Mouse (Mus musculus) intestine, embryonic 15.5 days (tissue): Measurements from ENCODE around the gene Prl3d3. TPM values are rescaled to one million over a fixed set of nuclear protein-coding genes. Genes with fewer than 3 reads are reported as not detected.
"Not testable (repeated sequence)": the region's sequence is repeated elsewhere in the genome, so short reads cannot be mapped to it uniquely, and the experiment has no call there.

Experiments used
- ATAC-seq: fragments of 200-750 bp; cut with Nextera tagmentation; 2 replicates; pipeline ENCODE4 v1.8.0; 2017; ENCODE audit warnings: moderate TSS enrichment, moderate library complexity
- H3K27ac ChIP-seq: fragments of 300-500 bp; sonication (generic); 2 replicates; pipeline ENCODE4 v1.5.1; 2015; ENCODE audit warnings: mild to moderate bottlenecking, inconsistent platforms
- H3K27me3 ChIP-seq: fragments of 300-500 bp; sonication (generic); replicated peaks from 2 replicates; pipeline ENCODE4 v1.6.1; 2015; ENCODE audit warnings: inconsistent platforms
- H3K36me3 ChIP-seq: fragments of 300-500 bp; sonication (generic); 2 replicates; pipeline ENCODE4 v1.6.1; 2015; ENCODE audit warnings: inconsistent platforms
- H3K4me1 ChIP-seq: fragments of 300-500 bp; sonication (generic); replicated peaks from 2 replicates; pipeline ENCODE4 v1.6.1; 2015; ENCODE audit warnings: inconsistent platforms
- H3K4me2 ChIP-seq: fragments of 300-500 bp; sonication (generic); replicated peaks from 2 replicates; pipeline ENCODE4 v1.6.1; 2015; ENCODE audit warnings: mild to moderate bottlenecking, inconsistent platforms
- H3K4me3 ChIP-seq: fragments of 300-500 bp; sonication (generic); replicated peaks from 2 replicates; pipeline ENCODE4 v1.5.1; 2015; ENCODE audit warnings: inconsistent platforms
- H3K9ac ChIP-seq: fragments of 300-500 bp; sonication (generic); 2 replicates; pipeline ENCODE4 v1.6.1; 2015; ENCODE audit warnings: inconsistent platforms
- H3K9me3 ChIP-seq: fragments of 300-500 bp; sonication (generic); 2 replicates; pipeline ENCODE4 v1.6.1; 2016; ENCODE audit warnings: inconsistent platforms
- WGBS: fragments of 180-500 bp; shearing (Covaris S2); methylation state at CpG from one replicate; pipeline ENCODE4 v1.1.7; 2015; 5-methylcytosine and 5-hydroxymethylcytosine counted together
- polyA plus RNA-seq: library from polyadenylated mRNA; unstranded; fragments of >200 nt; fragmentation: Nextera tagmentation; extraction: Ambion mirVana; gene quantifications from 2 replicates; pipeline ENCODE4 v1.2.1, GENCODE M21; 2015

Prl3d3 gene
- polyA plus RNA-seq, result not detected in 2 replicates

GRCm38 (mm10) chr13:27156490-27156889 lies at the start of gene Prl3d3:
TSS of gene Prl3d3 (plus strand) at chr13:27156790.
- H3K27me3 ChIP-seq, H3K4me2 ChIP-seq, H3K9ac ChIP-seq, ATAC-seq, H3K4me1 ChIP-seq, H3K27ac ChIP-seq, H3K4me3 ChIP-seq, H3K9me3 ChIP-seq, H3K36me3 ChIP-seq: not testable (repeated sequence)
- WGBS, result 97% methylated on average over 3 of the region's 3 CpGs

GRCm38 (mm10) chr13:27121398-27121797 lies 35.2 kb upstream of the Prl3d3 start, which contains the start of gene Prl3d2:
TSS of gene Prl3d2 (plus strand) at chr13:27121698.
- 88% methylated on average over 4 of the region's 4 CpGs for WGBS
- ATAC-seq, H3K36me3 ChIP-seq: not testable (repeated sequence)

GRCm38 (mm10) chr13:27148264-27148663 lies 8.3 kb upstream of the Prl3d3 start:
- H3K27ac ChIP-seq, result no peak overlapping the region
- WGBS, result 71% methylated on average over 1 of the region's 1 CpGs
- H3K36me3 ChIP-seq, result no peaks in the 10 kb centered on the region
- no peaks in the 10 kb centered on the region for H3K4me1 ChIP-seq
- H3K27me3 ChIP-seq, result no peaks in the 10 kb centered on the region
- no peaks in the 10 kb centered on the region for H3K9me3 ChIP-seq
- no peak overlapping the region for H3K4me2 ChIP-seq
- ATAC-seq, result no peak
- H3K9ac ChIP-seq, result no peak overlapping the region
- H3K4me3 ChIP-seq, result no peak overlapping the region

More at GRCm38 (mm10) chr13:27121398-27121797, 35.2 kb upstream of the Prl3d3 start, which contains the start of gene Prl3d2:
- not testable (repeated sequence) for H3K27me3 ChIP-seq, H3K4me3 ChIP-seq, H3K9me3 ChIP-seq, H3K9ac ChIP-seq, H3K27ac ChIP-seq, H3K4me2 ChIP-seq, H3K4me1 ChIP-seq

GRCm38 (mm10) chr13:27196359-27196758 lies 39.8 kb downstream of the Prl3d3 start, which contains the start of gene Prl3c1:
TSS of gene Prl3c1 (plus strand) at chr13:27196659.
- H3K27ac ChIP-seq, result no peak within 1 kb of the TSS
- H3K4me1 ChIP-seq, result no peaks in the 10 kb centered on the region
- no peak within 1 kb of the TSS for H3K9ac ChIP-seq
- H3K9me3 ChIP-seq, result no peaks in the 10 kb centered on the region
- H3K4me2 ChIP-seq, result no peak within 1 kb of the TSS
- no peaks in the 10 kb centered on the region for H3K36me3 ChIP-seq
- WGBS, result 79% methylated on average over 1 of the region's 1 CpGs
- no peaks in the 10 kb centered on the region for H3K27me3 ChIP-seq
- ATAC-seq, result no peak
- H3K4me3 ChIP-seq, result no peak within 1 kb of the TSS

Other genes starting within 250 kb of the Prl3d3 start
- gene Prl, start 99.2 kb upstream of the Prl3d3 start, polyA plus RNA-seq, result not detected in 2 replicates
- gene Prl3d1, start 62.6 kb upstream of the Prl3d3 start, polyA plus RNA-seq, result not detected in 2 replicates
- gene Prl3d2, start 35.1 kb upstream of the Prl3d3 start, polyA plus RNA-seq, result not detected in 2 replicates
- not detected in 2 replicates for gene Prl3c1, start 39.9 kb downstream of the Prl3d3 start, polyA plus RNA-seq
- not detected in 2 replicates for gene Prl3b1, start 85.1 kb downstream of the Prl3d3 start, polyA plus RNA-seq
- gene Prl3a1, start 102.6 kb downstream of the Prl3d3 start, polyA plus RNA-seq, result not detected in 2 replicates
- gene Prl6a1, start 155.8 kb downstream of the Prl3d3 start, polyA plus RNA-seq, result 0.20 and 0.28 TPM in 2 replicates
- gene Prl8a2, start 188.9 kb downstream of the Prl3d3 start, polyA plus RNA-seq, result not detected in 2 replicates
- gene Prl2b1, start 234.1 kb downstream of the Prl3d3 start, polyA plus RNA-seq, result not detected in 2 replicates